Mouse (Mus musculus) MEL (cell line): Measurements from ENCODE around the gene Ptprn2.

Experiments used
- CTCF ChIP-seq, 3 experiments: IDR thresholded peaks in 2 of 3; conservative IDR thresholded peaks in 1 of 3; 2 replicates each; pipeline ENCODE4 v1.5.1; 2011 to 2012; ENCODE audit warnings: low read length in 3 of 3, low read depth in 2 of 3, mild to moderate bottlenecking in 2 of 3, improper control_type of control experiment in 1 of 3, inconsistent platforms in 1 of 3, mixed read lengths in 1 of 3, moderate library complexity in 1 of 3; ENCODE audit not compliant: control insufficient read depth in 1 of 3, insufficient read depth in 1 of 3, poor library complexity in 1 of 3, severe bottlenecking in 1 of 3
- EP300 ChIP-seq, 2 experiments: IDR thresholded peaks; 2 replicates each; pipeline ENCODE4 v1.6.1; 2011; ENCODE audit warnings: improper control_type of control experiment in 2 of 2, low read length in 2 of 2, low read depth in 1 of 2, mild to moderate bottlenecking in 1 of 2
- MEF2A ChIP-seq: IDR thresholded peaks from 2 replicates; pipeline ENCODE4 v1.6.1; 2014; ENCODE audit warnings: low read depth, mild to moderate bottlenecking, inconsistent platforms, low read length, improper control_type of control experiment; ENCODE audit not compliant: poor library complexity, insufficient replicate concordance, severe bottlenecking; ENCODE audit errors: extremely low read depth
- MYC ChIP-seq: IDR thresholded peaks from 2 replicates; pipeline ENCODE4 v1.6.1; 2011; ENCODE audit warnings: low read depth, mild to moderate bottlenecking, low read length, improper control_type of control experiment, moderate library complexity
- TAL1 ChIP-seq: IDR thresholded peaks from 2 replicates; pipeline ENCODE4 v1.6.1; 2012; ENCODE audit warnings: mild to moderate bottlenecking, inconsistent platforms, low read length, moderate library complexity, mixed read lengths
- USF1 ChIP-seq: IDR thresholded peaks from 2 replicates; pipeline ENCODE4 v1.6.1; 2014; ENCODE audit warnings: low read depth, mild to moderate bottlenecking, inconsistent platforms, low read length, improper control_type of control experiment, moderate library complexity
- USF2 ChIP-seq, 2 experiments: IDR thresholded peaks; 2 replicates each; pipeline ENCODE4 v1.6.1; 2011 to 2012; ENCODE audit warnings: improper control_type of control experiment in 2 of 2, low read length in 2 of 2, borderline replicate concordance in 1 of 2, inconsistent platforms in 1 of 2, low read depth in 1 of 2, mild to moderate bottlenecking in 1 of 2; ENCODE audit not compliant: insufficient read depth in 1 of 2
- ZNF384 ChIP-seq: IDR thresholded peaks from 2 replicates; pipeline ENCODE4 v1.6.1; 2012; ENCODE audit warnings: low read depth, mild to moderate bottlenecking, inconsistent platforms, low read length, improper control_type of control experiment

GRCm38 (mm10) chr12:117291943-117292342 lies 806.4 kb downstream of the Ptprn2 start:
- no peak for TF ChIP-seq MYC
- TF ChIP-seq MEF2A: no peak
- TF ChIP-seq CTCF (IDR thresholded peaks at IDR 0.05 in 2 of 3, conservative IDR thresholded peaks at IDR 0.05 in 1 of 3; ENCODE audit: control insufficient read depth in 1 of 3, insufficient read depth in 1 of 3, low read depth in 2 of 3, low read length in 3 of 3, poor library complexity in 1 of 3, severe bottlenecking in 1 of 3): no peak
- no peak for TF ChIP-seq TAL1
- TF ChIP-seq EP300 (IDR thresholded peaks at IDR 0.05; ENCODE audit: low read depth in 1 of 2, low read length in 2 of 2): no peak
- TF ChIP-seq USF1: no peak
- TF ChIP-seq USF2 (IDR thresholded peaks at IDR 0.05; ENCODE audit: borderline replicate concordance in 1 of 2, insufficient read depth in 1 of 2, low read depth in 1 of 2, low read length in 2 of 2): no peak
- TF ChIP-seq ZNF384: no peak
